Mouse (Mus musculus) limb, embryonic 15.5 days (tissue): ENCODE results near the gene 2610044O15Rik8. TPM values are rescaled to one million over a fixed set of nuclear protein-coding genes. Genes with fewer than 3 reads are reported as not detected.
"Not testable (repeated sequence)": the region's sequence is repeated elsewhere in the genome, so short reads cannot be mapped to it uniquely, and the experiment has no call there.

Source experiments
- ATAC-seq: fragments of 200-750 bp; cut with Nextera tagmentation; 2 replicates; pipeline ENCODE4 v1.8.0; 2017; ENCODE audit warnings: low read depth, moderate TSS enrichment; ENCODE audit not compliant: insufficient number of reproducible peaks, low FRiP score, low TSS enrichment
- H3K27ac ChIP-seq: fragments of 300-500 bp; sonication (generic); 2 replicates; pipeline ENCODE4 v1.5.1; 2015; ENCODE audit warnings: moderate library complexity, mild to moderate bottlenecking, inconsistent platforms
- H3K27me3 ChIP-seq: fragments of 300-500 bp; sonication (generic); 2 replicates; pipeline ENCODE4 v1.6.1; 2015; ENCODE audit warnings: inconsistent platforms
- H3K36me3 ChIP-seq: fragments of 300-500 bp; sonication (generic); 2 replicates; pipeline ENCODE4 v1.6.1; 2015; ENCODE audit warnings: inconsistent platforms
- H3K4me1 ChIP-seq: fragments of 300-500 bp; sonication (generic); 2 replicates; pipeline ENCODE4 v1.6.1; 2015; ENCODE audit warnings: inconsistent platforms
- H3K4me2 ChIP-seq: fragments of 300-500 bp; sonication (generic); 2 replicates; pipeline ENCODE4 v1.6.1; 2015; ENCODE audit warnings: mild to moderate bottlenecking, inconsistent platforms
- H3K4me3 ChIP-seq: fragments of 300-500 bp; sonication (generic); 2 replicates; pipeline ENCODE4 v1.5.1; 2015; ENCODE audit warnings: mild to moderate bottlenecking, inconsistent platforms
- H3K9ac ChIP-seq: fragments of 300-500 bp; sonication (generic); 2 replicates; pipeline ENCODE4 v1.6.1; 2015; ENCODE audit warnings: inconsistent platforms
- H3K9me3 ChIP-seq: fragments of 300-500 bp; sonication (generic); 2 replicates; pipeline ENCODE4 v1.6.1; 2016; ENCODE audit warnings: inconsistent platforms
- WGBS: fragments of 180-500 bp; shearing (Covaris S2); methylation state at CpG from one replicate; pipeline ENCODE4 v1.1.7; 2015; 5-methylcytosine and 5-hydroxymethylcytosine counted together
- polyA plus RNA-seq: library from polyadenylated mRNA; unstranded; fragments of >200 nt; fragmentation: Nextera tagmentation; extraction: Ambion mirVana; gene quantifications from 2 replicates; pipeline ENCODE4 v1.2.1, GENCODE M21; 2015

Gene 2610044O15Rik8
- polyA plus RNA-seq: 22.0 and 27.3 TPM in 2 replicates

DNA sequence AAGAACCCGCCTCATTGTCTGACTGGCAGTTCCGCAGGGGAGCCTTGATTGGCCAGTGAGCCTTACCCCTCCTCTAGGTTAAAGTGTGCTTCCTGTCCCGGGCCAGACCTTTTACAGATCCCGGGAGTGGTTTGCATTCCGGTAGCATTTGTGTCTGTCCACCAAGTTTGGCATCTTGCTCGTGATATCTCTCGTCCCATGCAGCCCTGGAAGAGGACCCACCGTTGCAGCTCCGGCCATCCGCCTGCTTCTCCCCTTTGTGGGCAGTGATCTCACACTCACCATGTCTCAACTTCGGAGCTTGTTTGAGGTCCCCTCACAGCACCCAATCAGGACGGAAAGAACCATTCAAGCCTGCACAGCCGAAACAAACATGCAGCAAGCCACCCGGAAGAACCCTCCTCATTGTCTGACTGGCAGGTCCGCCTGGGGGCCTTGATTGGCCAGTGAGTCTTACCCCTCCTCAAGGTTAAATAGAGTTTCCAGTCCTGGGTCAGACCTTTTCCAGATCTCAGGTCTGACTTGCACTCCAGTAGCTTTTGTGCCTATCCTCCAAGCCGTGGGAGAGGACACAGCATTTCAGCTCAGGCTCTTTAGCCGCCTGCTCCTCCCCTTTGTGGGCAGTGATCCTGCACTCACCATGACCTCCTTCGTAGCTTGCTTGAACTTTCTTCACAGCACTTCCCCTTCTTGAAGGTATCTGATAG, at the start of gene 2610044O15Rik8:
TSS of gene 2610044O15Rik8 (minus strand) at position 380 of the 707 bp plus-strand sequence.
- Histone ChIP-seq H3K4me2 (peak within 1 kb of the TSS; percentile 55), H3K4me3 (peak within 1 kb of the TSS; percentile 65), H3K9ac (peak within 1 kb of the TSS; percentile 41), H3K9me3 (no peaks in the 10 kb centered on the region), H3K36me3 (no peaks in the 10 kb centered on the region), H3K4me1 (peaks cover 6% of the 10 kb centered on the region; the same call in 1 of the 2 replicates), H3K27ac (peak within 1 kb of the TSS; percentile 96), H3K27me3 (no peaks in the 10 kb centered on the region)
- WGBS: under 1% methylated on average over 18 of the region's 18 CpGs
- peak; percentile 95 for ATAC-seq

DNA sequence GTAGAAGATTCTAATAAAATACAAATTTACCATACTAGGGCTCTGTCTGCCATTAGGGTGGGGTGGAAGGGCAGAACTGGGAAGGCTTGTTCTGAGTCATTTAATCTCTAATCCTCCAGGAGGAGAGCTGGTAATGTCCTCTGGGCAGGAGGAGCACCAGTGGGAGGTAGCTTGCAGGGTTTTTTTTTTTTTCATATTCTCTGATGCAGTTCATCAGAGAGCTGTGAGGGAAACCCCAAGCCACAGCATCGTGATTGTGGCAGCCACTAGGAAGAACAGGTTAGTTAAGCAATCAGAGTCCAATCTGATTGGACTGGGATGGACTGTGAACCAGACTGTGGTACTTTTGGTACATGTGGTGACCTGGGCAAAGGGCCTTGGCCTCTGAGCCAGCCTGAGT, 31.7 kb upstream of the 2610044O15Rik8 start:
- H3K27me3 ChIP-seq: no peaks in the 10 kb centered on the region
- no peaks in the 10 kb centered on the region for H3K9me3 ChIP-seq
- WGBS: 84% methylated on average over 1 of the region's 1 CpGs
- no peak overlapping the region for H3K4me3 ChIP-seq
- H3K27ac ChIP-seq: no peak overlapping the region
- H3K4me1 ChIP-seq: peaks cover 3% of the 10 kb centered on the region; the same call in 1 of the 2 replicates
- no peak overlapping the region for H3K4me2 ChIP-seq
- peaks cover 14% of the 10 kb centered on the region for H3K36me3 ChIP-seq
- ATAC-seq: no peak
- H3K9ac ChIP-seq: no peak overlapping the region

DNA sequence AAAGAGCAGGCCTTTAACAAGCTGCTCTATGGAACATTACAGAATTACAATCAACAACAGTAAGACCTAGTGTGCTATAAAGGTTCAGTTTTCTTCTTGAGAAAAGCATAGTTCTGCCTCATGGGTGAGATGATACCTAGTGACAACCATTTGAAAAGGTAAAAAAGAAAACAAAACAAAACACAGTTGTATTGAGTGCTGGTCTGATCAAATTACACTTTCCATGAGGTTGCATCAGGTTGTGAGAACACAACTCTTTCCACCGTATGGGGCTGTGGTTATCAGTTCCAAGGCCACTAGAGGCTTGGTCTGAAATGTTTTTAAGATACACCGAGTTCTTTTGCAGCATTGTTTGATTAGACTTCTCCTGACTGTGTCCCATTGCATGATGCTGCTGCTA, 30.1 kb upstream of the 2610044O15Rik8 start:
- Histone ChIP-seq H3K9ac (no peak overlapping the region), H3K4me2 (peak overlapping the region; percentile 69; the same call in 1 of the 2 replicates), H3K36me3 (peaks cover 14% of the 10 kb centered on the region), H3K27ac (no peak overlapping the region), H3K27me3 (no peaks in the 10 kb centered on the region), H3K4me1 (peaks cover 3% of the 10 kb centered on the region; the same call in 1 of the 2 replicates), H3K4me3 (no peak overlapping the region), H3K9me3 (no peaks in the 10 kb centered on the region)
- no peak for ATAC-seq
- 72% methylated on average over 2 of the region's 2 CpGs for WGBS

DNA sequence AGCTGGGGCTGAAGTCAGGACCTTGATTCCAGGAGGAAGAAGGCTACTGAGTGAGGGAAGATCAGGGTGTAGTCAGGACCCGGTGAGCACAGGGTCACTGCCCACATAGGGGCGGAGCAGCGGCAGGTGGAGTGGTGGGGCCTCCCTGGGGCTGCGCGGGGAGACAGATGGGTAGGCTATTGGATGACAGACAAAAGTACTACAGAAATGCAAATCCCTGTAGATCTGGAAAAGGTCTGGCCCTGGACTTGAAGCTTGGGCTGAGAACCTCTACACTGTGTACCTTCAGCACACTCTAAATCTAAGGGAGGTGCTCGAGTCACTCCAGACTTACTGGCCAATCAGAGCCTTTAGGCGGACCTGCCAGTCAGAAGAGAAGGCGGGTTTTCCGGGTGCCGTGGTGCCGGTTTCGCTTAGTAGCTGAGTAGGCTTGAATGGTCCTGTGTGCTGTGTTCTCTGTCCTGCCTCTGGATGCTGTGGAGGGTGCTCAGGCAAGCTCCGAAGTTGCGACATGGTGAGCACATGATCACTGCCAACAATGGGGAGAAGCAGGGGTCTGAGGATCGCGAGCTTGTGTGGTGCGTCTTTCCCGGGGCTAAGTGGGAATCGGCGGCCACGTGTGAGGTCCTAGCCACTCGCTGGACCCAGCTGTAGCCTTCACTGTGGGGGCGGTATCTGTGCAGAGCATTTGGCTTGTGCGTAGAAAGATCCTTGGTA, 29.2 kb upstream of the 2610044O15Rik8 start:
- not testable (repeated sequence) for H3K27ac ChIP-seq, H3K27me3 ChIP-seq

DNA sequence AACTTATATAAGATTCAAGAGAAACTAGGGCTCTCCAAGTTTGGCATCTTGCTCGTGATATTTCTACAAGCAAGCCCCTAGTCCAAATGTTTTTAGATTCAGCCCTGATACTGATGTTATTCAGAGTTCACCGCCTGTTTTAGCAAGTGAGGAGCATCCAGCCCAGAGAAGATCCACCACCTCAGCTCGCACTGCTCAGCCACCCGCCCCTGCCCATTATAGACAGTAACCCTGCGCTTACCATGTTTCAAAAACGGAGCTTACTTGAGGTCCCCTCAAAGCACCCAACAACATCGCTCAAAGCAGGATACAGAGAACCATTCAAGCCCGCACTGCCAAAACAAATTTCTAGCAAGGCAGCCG, 561 bp downstream of the 2610044O15Rik8 start:
- Histone ChIP-seq H3K4me3 (peak overlapping the region; percentile 65), H3K4me1 (peaks cover 6% of the 10 kb centered on the region; the same call in 1 of the 2 replicates), H3K27ac (peak overlapping the region; percentile 96), H3K27me3 (no peaks in the 10 kb centered on the region), H3K4me2 (peak overlapping the region; percentile 55), H3K9ac (peak overlapping the region; percentile 41), H3K9me3 (no peaks in the 10 kb centered on the region), H3K36me3 (no peaks in the 10 kb centered on the region)
- under 1% methylated on average over 9 of the region's 9 CpGs for whole genome bisulfite sequencing
- ATAC-seq: no peak

More for the DNA sequence above, 29.2 kb upstream of the 2610044O15Rik8 start:
- Histone ChIP-seq H3K4me2 (peak overlapping the region; percentile 69), H3K4me3 (peak overlapping the region; percentile 53)
- H3K9ac ChIP-seq, H3K4me1 ChIP-seq, H3K36me3 ChIP-seq, H3K9me3 ChIP-seq: not testable (repeated sequence)
- WGBS: 3% methylated on average over 24 of the region's 24 CpGs
- ATAC-seq: peak; percentile 89

Other genes starting within 250 kb of the 2610044O15Rik8 start
- gene Ccdc7a, start 168.9 kb downstream of the 2610044O15Rik8 start, polyA plus RNA-seq: not detected in 2 replicates
- not detected in 2 replicates for gene Ccdc7b, start 167.3 kb downstream of the 2610044O15Rik8 start, polyA plus RNA-seq
- gene Gm10999, start 102.7 kb downstream of the 2610044O15Rik8 start, polyA plus RNA-seq: not detected in 2 replicates